In the genomic region with DNA sequence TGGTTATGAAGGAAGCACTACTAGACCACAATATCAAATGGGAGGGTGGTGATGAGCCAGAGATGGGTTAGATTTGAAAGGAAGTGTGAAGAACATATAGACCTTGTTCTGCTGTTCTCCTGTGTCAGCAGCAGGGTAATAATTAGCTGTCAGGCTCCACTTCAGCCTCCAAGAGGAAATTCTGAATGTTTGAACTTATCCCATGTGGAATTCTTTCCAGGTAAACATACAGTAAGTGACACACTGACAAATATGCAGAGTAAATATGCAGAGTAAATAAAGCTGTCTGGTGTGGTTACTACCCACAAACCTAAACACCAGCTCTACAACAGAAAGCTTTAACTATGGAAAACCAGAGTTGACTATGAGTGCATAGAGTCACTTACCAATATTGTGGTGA, we compare ENCODE assay signal across 28 mouse cellular contexts.
"Had no signal": no experiment of that assay in that cellular context is flagged by ENCODE, and none has a peak within 500 bp of the region (broad histone marks: within the 10 kb centered on the region; RNA-seq: fewer than 3 reads in every experiment).

No protein-coding gene starts in this region.

- H3K9me3 ChIP-seq: embryonic facial prominence, embryonic 10.5 days; embryonic facial prominence, embryonic 12.5 days; embryonic facial prominence, embryonic 13.5 days; embryonic facial prominence, embryonic 15.5 days; forebrain, embryonic 10.5 days; forebrain, embryonic 12.5 days; forebrain, embryonic 13.5 days; forebrain, embryonic 15.5 days had no signal

- H3K4me3 ChIP-seq: embryonic facial prominence, embryonic 10.5 days; embryonic facial prominence, embryonic 12.5 days; embryonic facial prominence, embryonic 13.5 days; embryonic facial prominence, embryonic 15.5 days; erythroblast, embryonic 14.5 days; forebrain, embryonic 10.5 days; forebrain, embryonic 12.5 days; forebrain, embryonic 13.5 days; forebrain, embryonic 15.5 days; gastrocnemius, adult 2 months had no signal

- H3K27me3 ChIP-seq: embryonic facial prominence, embryonic 12.5 days; embryonic facial prominence, embryonic 13.5 days; embryonic facial prominence, embryonic 15.5 days; forebrain, embryonic 12.5 days; forebrain, embryonic 13.5 days; forebrain, embryonic 15.5 days had no signal

- H3K27ac ChIP-seq: embryonic facial prominence, embryonic 10.5 days; embryonic facial prominence, embryonic 12.5 days; embryonic facial prominence, embryonic 13.5 days; embryonic facial prominence, embryonic 15.5 days; forebrain, embryonic 10.5 days; forebrain, embryonic 12.5 days; forebrain, embryonic 13.5 days; forebrain, embryonic 15.5 days; gastrocnemius, adult 2 months had no signal

- H3K9ac ChIP-seq: embryonic facial prominence, embryonic 12.5 days; embryonic facial prominence, embryonic 13.5 days; embryonic facial prominence, embryonic 15.5 days; forebrain, embryonic 12.5 days; forebrain, embryonic 13.5 days; forebrain, embryonic 15.5 days; forebrain, postnatal 0 days had no signal

- DNase-seq: cerebellum, adult 18-20 months; cerebellum, adult 2 months; cerebellum, adult 8-10 months; cerebellum, adult 9-10 months; cerebellum, adult 9-11 months; cerebellum, postnatal 10 days; cerebellum, postnatal 14 days; cerebellum, postnatal 25 days; cerebellum, postnatal 36 days; embryo, embryonic 11 days; forebrain, postnatal 0 days; gastrocnemius, adult 2 months; gastrocnemius, postnatal 10 days; gastrocnemius, postnatal 14 days; gastrocnemius, postnatal 25 days; gastrocnemius, postnatal 36 days; heart, adult 11 months had no signal

- H3K4me2 ChIP-seq: embryonic facial prominence, embryonic 12.5 days; embryonic facial prominence, embryonic 13.5 days; embryonic facial prominence, embryonic 15.5 days; forebrain, embryonic 12.5 days; forebrain, embryonic 13.5 days; forebrain, embryonic 15.5 days had no signal

- H3K36me3 ChIP-seq: embryonic facial prominence, embryonic 10.5 days; embryonic facial prominence, embryonic 12.5 days; embryonic facial prominence, embryonic 13.5 days; embryonic facial prominence, embryonic 15.5 days; forebrain, embryonic 10.5 days had no signal

- ATAC-seq: forebrain, embryonic 13.5 days; forebrain, embryonic 14.5 days; forebrain, embryonic 15.5 days; forebrain, embryonic 16.5 days; forebrain, postnatal 0 days had no signal

- H3K4me1 ChIP-seq: embryonic facial prominence, embryonic 12.5 days; embryonic facial prominence, embryonic 13.5 days; embryonic facial prominence, embryonic 15.5 days; forebrain, embryonic 13.5 days; forebrain, embryonic 15.5 days had no signal
